Mouse (Mus musculus) WW6 (cell line): ENCODE measurements around the gene Olfr1247.
"Not testable (repeated sequence)": the region's sequence is repeated elsewhere in the genome, so short reads cannot be mapped to it uniquely, and the experiment has no call there.

Experiments
- DNase-seq: peaks from one replicate; pipeline ENCODE4 v3.0.0-alpha.2; 2013; ENCODE audit warnings: low read depth, low spot score

The Olfr1247 gene

GRCm38 (mm10) chr2:89614030-89614429, at the start of gene Olfr1247:
Olfr1247 (minus strand) TSS chr2:89614130.
- no peak for DNase-seq

GRCm38 (mm10) chr2:89661367-89661766, 47.4 kb upstream of the Olfr1247 start, which contains the start of gene Olfr1250:
Olfr1250 (minus strand) TSS chr2:89661467.
- DNase-seq, result no peak

GRCm38 (mm10) chr2:89634883-89635282, 21.0 kb upstream of the Olfr1247 start, which contains the start of gene Olfr1249:
Olfr1249 (minus strand) TSS chr2:89634983.
- DNase-seq, result no peak

- DNase-seq, result not testable (repeated sequence)
Measured at GRCm38 (mm10) chr2:89618145-89618544, 4.2 kb upstream of the Olfr1247 start, which contains the start of gene Olfr1248. Olfr1248 (minus strand) TSS chr2:89618245.

- no peak for DNase-seq
Measured at GRCm38 (mm10) chr2:89593057-89593456, 20.9 kb downstream of the Olfr1247 start, which contains the start of gene Olfr1246. Olfr1246 (minus strand) TSS chr2:89593157.

- DNase-seq, result no peak
Measured at GRCm38 (mm10) chr2:89578347-89578746, 35.6 kb downstream of the Olfr1247 start, which contains the start of gene Olfr1245. Olfr1245 (minus strand) TSS chr2:89578447.

GRCm38 (mm10) chr2:89562706-89563105, 51.2 kb downstream of the Olfr1247 start:
- DNase-seq, result not testable (repeated sequence)
